Mouse (Mus musculus) erythroblast, embryonic 14.5 days (primary cell): Measurements from ENCODE around the gene Olfr1090.

Experiments
- GATA1 ChIP-seq: IDR thresholded peaks from 2 replicates; pipeline ENCODE4 v1.6.1; 2012; ENCODE audit warnings: low read length, inconsistent platforms, mixed read lengths
- TAL1 ChIP-seq: IDR thresholded peaks from 3 replicates; pipeline ENCODE4 v1.6.1; 2012; ENCODE audit warnings: low read length, inconsistent platforms, mixed read lengths

DNA sequence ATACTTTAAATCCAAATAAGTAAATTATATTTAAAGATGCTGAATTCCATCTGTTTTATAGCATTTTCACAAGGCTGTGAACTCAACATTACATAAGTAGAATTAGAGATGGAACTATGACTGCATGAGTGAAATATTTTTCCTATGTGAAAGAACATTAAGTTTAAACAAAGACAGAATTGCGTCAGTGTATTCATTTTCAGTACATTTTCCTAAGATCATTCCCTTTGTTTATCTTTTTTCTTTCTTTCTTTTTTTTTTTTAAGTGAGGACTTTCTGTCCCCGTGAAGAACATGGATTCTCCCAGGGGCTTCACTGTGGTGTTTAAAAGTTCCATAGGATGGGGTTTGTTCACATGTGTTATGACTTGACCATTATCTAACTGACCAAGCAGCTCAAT lies 23.4 kb upstream of the Olfr1090 start, which contains the start of gene Olfr1093:
- TF ChIP-seq TAL1 (no peak), GATA1 (no peak)
